Mouse (Mus musculus) embryonic facial prominence, embryonic 14.5 days (tissue): ENCODE measurements around the gene Pirb. TPM values are rescaled to one million over a fixed set of nuclear protein-coding genes. Genes with fewer than 3 reads are reported as not detected.
"Not testable (repeated sequence)": the region's sequence is repeated elsewhere in the genome, so short reads cannot be mapped to it uniquely, and the experiment has no call there.

Source experiments
- ATAC-seq: fragments of 200-750 bp; cut with Nextera tagmentation; 2 replicates; pipeline ENCODE4 v1.8.0; 2017; ENCODE audit warnings: low read depth, moderate number of reproducible peaks, moderate TSS enrichment
- DNase-seq: peaks from one replicate; pipeline ENCODE4 v3.0.0-alpha.2; 2015; ENCODE audit warnings: low spot score
- H3K27ac ChIP-seq: fragments of 300-500 bp; sonication (generic); replicated peaks from 2 replicates; pipeline ENCODE4 v1.5.1; 2014; ENCODE audit warnings: low read depth, mild to moderate bottlenecking, low read length, moderate library complexity
- H3K27me3 ChIP-seq: fragments of 300-500 bp; sonication (generic); replicated peaks from 2 replicates; pipeline ENCODE4 v1.6.1; 2014; ENCODE audit warnings: low read length; ENCODE audit not compliant: control insufficient read depth, insufficient read depth
- H3K36me3 ChIP-seq: fragments of 300-500 bp; sonication (generic); 2 replicates; pipeline ENCODE4 v1.6.1; 2014; ENCODE audit warnings: low read length, mixed read lengths; ENCODE audit not compliant: control insufficient read depth, insufficient read depth
- H3K4me1 ChIP-seq: fragments of 300-500 bp; sonication (generic); 2 replicates; pipeline ENCODE4 v1.6.1; 2014; ENCODE audit warnings: antibody characterized with exemption, low read length; ENCODE audit not compliant: control insufficient read depth, insufficient read depth
- H3K4me2 ChIP-seq: fragments of 300-500 bp; sonication (generic); 2 replicates; pipeline ENCODE4 v1.6.1; 2014; ENCODE audit warnings: low read depth, mild to moderate bottlenecking, low read length, moderate library complexity, mixed read lengths
- H3K4me3 ChIP-seq: fragments of 300-500 bp; sonication (generic); 2 replicates; pipeline ENCODE4 v1.5.1; 2014; ENCODE audit warnings: low read depth, mild to moderate bottlenecking, low read length
- H3K9ac ChIP-seq: fragments of 300-500 bp; sonication (generic); 2 replicates; pipeline ENCODE4 v1.6.1; 2014; ENCODE audit warnings: low read depth, mild to moderate bottlenecking, low read length, moderate library complexity, mixed read lengths
- H3K9me3 ChIP-seq: fragments of 300-500 bp; sonication (generic); 2 replicates; pipeline ENCODE4 v1.6.1; 2016; ENCODE audit warnings: low read length; ENCODE audit not compliant: control insufficient read depth
- WGBS: fragments of 180-500 bp; shearing (Covaris S2); extraction: QIAGEN DNeasy Blood & Tissue Kit; methylation state at CpG from one replicate; pipeline ENCODE4 v1.1.7; 2014; 5-methylcytosine and 5-hydroxymethylcytosine counted together
- polyA plus RNA-seq: library from polyadenylated mRNA; unstranded; fragments of >200 nt; fragmentation: Nextera tagmentation; extraction: Ambion mirVana; gene quantifications from 2 replicates; pipeline ENCODE4 v1.2.1, GENCODE M21; 2014

The Pirb gene
- polyA plus RNA-seq, 1 experiment from 2014 or later: 0.92 TPM

DNA sequence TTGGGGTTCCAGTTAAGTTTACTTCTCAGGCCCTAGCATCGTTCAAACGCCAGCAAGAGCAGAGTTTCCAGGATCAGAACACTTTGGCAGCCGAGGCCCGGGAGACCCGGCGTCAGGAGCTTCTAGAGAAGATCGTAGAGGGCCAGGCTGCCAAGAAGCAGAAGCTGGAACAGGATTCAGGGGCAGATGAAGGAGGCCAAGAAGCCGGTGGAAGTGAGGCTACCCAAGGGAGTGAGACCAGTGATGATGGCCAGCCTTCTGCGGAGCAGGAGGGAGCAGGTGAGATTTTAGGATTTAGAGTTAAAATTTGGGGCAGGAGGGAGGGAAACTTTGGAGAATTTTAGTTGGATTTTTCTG lies 25.3 kb downstream of the Pirb start:
- not testable (repeated sequence) for DNase-seq, ATAC-seq, H3K9me3 ChIP-seq, H3K4me1 ChIP-seq, H3K27me3 ChIP-seq
- peak overlapping the region; percentile 87 for H3K9ac ChIP-seq
- H3K4me3 ChIP-seq: peak overlapping the region; percentile 74
- H3K27ac ChIP-seq: peak overlapping the region; percentile 97
- H3K36me3 ChIP-seq: peaks cover 44% of the 10 kb centered on the region
- 2% methylated on average over 9 of the region's 9 CpGs for WGBS
- peak overlapping the region; percentile 88 for H3K4me2 ChIP-seq

DNA sequence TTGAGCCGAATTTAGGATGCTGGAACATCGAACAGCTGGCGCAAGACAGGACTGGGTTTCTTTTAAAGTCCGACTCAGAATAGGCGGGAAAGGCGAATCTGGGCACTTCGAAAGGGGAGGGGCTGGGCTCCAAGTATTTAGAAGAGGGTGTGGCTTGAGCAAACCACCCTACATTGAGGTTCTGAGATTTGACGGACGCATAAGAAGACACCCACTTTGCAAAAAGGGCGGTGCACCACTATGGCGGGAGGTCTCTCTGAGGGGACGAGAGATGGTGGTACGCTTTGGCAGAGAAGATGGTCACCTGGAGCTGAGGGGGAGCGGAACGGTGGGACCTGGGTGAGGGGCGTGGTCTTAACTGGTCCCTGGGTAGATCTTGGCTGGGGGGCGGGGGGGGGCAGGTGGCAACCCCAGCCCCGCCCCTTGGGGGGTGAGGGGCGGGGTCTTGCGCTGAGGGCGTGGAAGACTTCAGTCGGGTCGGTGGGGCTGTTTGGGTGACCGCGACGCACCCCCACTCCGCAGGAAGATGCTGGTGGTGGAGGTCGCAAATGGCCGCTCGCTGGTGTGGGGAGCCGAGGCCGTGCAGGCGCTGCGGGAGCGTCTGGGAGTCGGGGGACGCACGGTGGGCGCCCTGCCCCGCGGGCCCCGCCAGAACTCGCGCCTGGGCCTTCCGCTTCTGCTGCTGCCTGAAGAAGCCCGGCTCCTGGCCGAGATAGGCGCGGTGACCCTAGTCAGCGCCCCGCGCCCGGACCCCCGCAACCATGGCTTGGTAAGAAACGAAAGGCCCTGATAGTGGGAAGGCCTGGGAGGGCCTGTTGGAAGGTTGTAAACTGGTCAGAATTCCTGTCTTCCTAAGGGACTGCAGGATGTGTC lies 25.9 kb downstream of the Pirb start:
- Histone ChIP-seq H3K27me3 (no peaks in the 10 kb centered on the region), H3K4me2 (peak overlapping the region; percentile 88), H3K9ac (peak overlapping the region; percentile 87), H3K36me3 (peaks cover 37% of the 10 kb centered on the region), H3K27ac (peak overlapping the region; percentile 97), H3K9me3 (no peaks in the 10 kb centered on the region), H3K4me1 (peaks cover 8% of the 10 kb centered on the region), H3K4me3 (peak overlapping the region; percentile 74)
- DNase-seq: peak; percentile 97
- peak; percentile 58 for ATAC-seq
- under 1% methylated on average over 20 of the region's 55 CpGs for WGBS

DNA sequence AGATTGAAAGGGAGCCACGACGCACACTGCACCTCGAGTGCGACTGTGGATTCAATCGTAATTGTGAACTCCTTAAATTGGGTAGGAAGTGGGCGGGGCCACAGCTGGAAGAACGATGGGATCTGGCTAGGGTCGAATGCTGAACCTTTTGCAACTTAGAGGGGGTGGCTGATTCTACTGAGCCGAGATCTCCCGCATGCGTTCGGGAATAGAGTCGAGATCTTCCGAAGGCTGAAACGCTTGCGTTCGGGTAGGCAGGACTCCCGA lies 26.4 kb downstream of the Pirb start:
- Histone ChIP-seq H3K27me3 (no peaks in the 10 kb centered on the region), H3K9me3 (no peaks in the 10 kb centered on the region), H3K4me1 (peaks cover 8% of the 10 kb centered on the region), H3K4me2 (peak overlapping the region; percentile 88), H3K27ac (peak overlapping the region; percentile 97), H3K4me3 (peak overlapping the region; percentile 74), H3K36me3 (peaks cover 32% of the 10 kb centered on the region), H3K9ac (peak overlapping the region; percentile 87)
- no peak for DNase-seq
- no peak for ATAC-seq
- WGBS: 0% methylated on average over 18 of the region's 18 CpGs

DNA sequence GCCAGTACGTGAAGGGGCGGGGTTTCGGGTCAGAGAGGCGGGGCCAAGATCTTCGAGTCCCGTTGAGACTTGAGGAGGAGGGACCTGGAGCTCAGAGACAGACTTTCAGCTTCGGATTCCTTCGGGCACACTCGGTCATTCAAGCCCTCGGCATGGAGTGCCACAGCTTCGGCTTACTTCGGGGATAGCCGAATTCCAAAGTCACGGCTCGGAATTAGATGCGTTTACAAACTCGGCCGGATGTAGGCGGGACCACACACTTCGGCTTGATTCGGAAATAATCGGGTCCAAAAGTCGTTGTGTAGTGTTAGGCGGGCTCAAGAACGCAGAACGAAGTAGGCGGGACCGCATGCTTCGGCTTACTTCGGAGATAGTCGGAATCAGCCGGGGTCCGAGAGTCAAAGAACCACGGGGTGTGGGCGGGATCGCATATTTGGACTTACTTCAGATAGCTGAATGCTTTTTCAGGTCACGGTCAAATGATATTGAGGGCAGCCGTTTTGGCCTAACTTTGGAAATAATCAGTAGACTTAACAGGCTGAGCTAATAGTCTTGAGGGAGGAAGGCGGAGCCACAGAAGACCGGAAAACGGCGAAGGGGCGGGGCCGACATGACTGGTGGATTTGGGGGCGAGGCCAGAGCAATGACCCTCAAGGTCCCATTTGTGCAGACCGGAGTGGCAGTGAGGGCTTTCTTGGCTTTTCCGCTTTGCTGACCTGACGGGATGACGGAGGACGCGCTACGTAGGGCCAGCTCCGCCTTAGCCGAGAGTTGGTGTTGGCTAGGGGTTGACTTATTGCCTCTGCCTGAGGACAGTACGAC lies 27.0 kb downstream of the Pirb start, which contains the start of gene Mboat7:
Gene Mboat7, minus strand, starts transcription at position 537 of the 822 bp plus-strand sequence.
- no peaks in the 10 kb centered on the region for H3K9me3 ChIP-seq
- WGBS: under 1% methylated on average over 54 of the region's 55 CpGs
- peak within 1 kb of the TSS; percentile 87 for H3K9ac ChIP-seq
- peak within 1 kb of the TSS; percentile 74 for H3K4me3 ChIP-seq
- peak within 1 kb of the TSS; percentile 88 for H3K4me2 ChIP-seq
- peaks cover 30% of the 10 kb centered on the region for H3K36me3 ChIP-seq
- peaks cover 8% of the 10 kb centered on the region for H3K4me1 ChIP-seq
- DNase-seq (peak; percentile 99), ATAC-seq (peak; percentile 93)
- H3K27ac ChIP-seq: peak within 1 kb of the TSS; percentile 97
- H3K27me3 ChIP-seq: no peaks in the 10 kb centered on the region

DNA sequence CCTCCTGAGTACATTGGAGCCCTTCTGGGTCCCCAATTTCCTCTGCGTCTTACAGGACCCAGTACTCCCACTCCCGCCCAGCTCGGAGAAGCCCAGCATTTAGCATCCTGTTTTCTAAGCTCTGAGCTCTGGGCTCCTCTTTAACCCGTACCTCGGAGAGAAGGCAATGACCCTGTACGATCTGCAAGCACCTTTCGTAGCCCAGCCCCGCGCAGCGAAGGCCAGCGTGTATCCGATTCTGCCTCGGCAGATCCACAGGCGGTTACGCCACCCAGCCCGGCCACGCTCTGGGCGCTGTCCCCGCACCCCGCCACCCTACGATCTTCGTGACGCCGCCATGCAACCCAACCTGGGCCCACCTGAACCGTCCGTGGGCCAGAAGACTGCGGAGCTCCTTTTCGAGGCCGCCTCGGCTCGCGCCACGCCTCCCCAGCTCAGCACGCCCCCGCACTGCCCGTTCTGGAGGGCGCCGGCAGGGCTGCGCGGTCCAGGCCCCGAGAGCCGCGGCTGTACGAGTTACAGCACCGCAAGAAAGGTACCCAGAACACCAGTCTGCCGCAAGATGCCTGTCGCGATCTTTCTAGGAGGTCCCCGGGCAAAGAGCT lies 27.7 kb downstream of the Pirb start, which contains the start of gene Tsen34:
Gene Tsen34, plus strand, starts transcription at position 482 of the 605 bp plus-strand sequence.
- DNase-seq (no peak), ATAC-seq (no peak; the same call in 1 of the 2 replicates)
- peak within 1 kb of the TSS; percentile 97 for H3K27ac ChIP-seq
- no peaks in the 10 kb centered on the region for H3K9me3 ChIP-seq
- H3K36me3 ChIP-seq: peaks cover 30% of the 10 kb centered on the region
- H3K9ac ChIP-seq: peak within 1 kb of the TSS; percentile 87
- H3K4me1 ChIP-seq: peaks cover 8% of the 10 kb centered on the region
- H3K4me3 ChIP-seq: peak within 1 kb of the TSS; percentile 74
- under 1% methylated on average over 27 of the region's 49 CpGs for WGBS
- H3K4me2 ChIP-seq: peak within 1 kb of the TSS; percentile 88
- no peaks in the 10 kb centered on the region for H3K27me3 ChIP-seq

DNA sequence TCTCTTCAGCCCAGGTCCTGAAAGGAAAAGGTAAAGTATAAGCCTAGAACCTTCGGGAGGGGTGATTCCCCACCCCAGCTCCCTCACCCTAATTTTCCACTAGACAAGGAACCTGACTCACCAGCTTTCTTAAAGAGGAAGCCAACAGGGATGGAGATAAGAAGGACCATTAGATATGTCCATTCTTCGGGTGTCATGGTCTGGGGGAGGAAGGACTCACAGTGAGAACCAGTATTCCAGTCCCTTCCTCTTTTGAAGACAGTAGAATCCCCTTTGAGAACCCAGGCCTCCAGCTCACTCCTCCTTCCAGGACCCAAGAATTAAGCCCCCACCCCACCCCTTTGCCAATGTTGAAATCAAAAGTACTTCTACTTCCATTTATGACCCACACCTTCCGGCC lies 28.3 kb downstream of the Pirb start:
- ATAC-seq (no peak), DNase-seq (no peak)
- H3K4me3 ChIP-seq: peak overlapping the region; percentile 74
- peaks cover 8% of the 10 kb centered on the region for H3K4me1 ChIP-seq
- 30% methylated on average over 3 of the region's 3 CpGs for WGBS
- H3K4me2 ChIP-seq: peak overlapping the region; percentile 88
- H3K27me3 ChIP-seq: no peaks in the 10 kb centered on the region
- peaks cover 30% of the 10 kb centered on the region for H3K36me3 ChIP-seq
- H3K27ac ChIP-seq: no peak overlapping the region
- H3K9ac ChIP-seq: peak overlapping the region; percentile 87
- H3K9me3 ChIP-seq: no peaks in the 10 kb centered on the region

DNA sequence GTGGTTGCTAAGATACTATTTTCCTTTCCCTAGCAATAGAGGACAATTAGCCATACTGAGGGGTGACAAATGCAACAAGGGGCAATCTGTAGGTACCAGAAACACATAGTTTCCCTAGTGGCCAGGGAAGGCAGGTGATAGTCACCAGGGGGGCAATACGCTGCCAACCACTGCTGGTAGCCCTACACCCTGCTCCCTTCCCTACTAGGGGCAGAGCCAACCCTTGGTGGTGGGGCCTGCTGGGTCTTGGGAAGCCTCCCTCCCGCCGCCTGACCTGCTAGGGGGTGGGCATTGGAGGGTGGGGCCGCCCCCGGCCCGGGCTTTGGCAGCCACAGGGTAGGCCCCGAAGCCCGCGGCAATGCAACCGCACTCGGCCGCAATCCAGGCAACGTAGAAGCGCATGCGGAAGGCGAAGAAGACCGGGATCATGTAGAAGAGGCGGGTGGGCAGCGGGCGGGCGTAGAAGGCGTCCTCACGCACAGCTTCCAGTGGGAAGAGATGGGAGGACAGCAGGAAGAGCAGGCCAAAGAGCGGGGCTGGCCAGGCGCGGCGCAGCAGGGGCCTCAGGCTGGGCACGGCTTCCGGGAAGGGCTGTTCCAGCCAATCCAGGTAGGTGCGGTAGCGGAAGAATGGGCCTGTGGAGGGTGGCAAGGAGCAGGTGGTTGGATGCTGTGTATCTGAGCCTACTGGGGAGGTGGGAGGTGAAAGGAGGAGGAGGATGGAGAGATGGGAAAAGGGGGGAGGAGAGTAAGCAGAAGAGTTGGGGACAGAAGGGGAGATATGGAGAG lies 34.6 kb downstream of the Pirb start:
- Histone ChIP-seq H3K4me2 (no peak overlapping the region), H3K27me3 (no peaks in the 10 kb centered on the region), H3K4me1 (no peaks in the 10 kb centered on the region), H3K9ac (no peak overlapping the region), H3K36me3 (peaks cover 49% of the 10 kb centered on the region), H3K4me3 (no peak overlapping the region), H3K9me3 (no peaks in the 10 kb centered on the region), H3K27ac (no peak overlapping the region)
- DNase-seq (no peak), ATAC-seq (no peak)
- 85% methylated on average over 30 of the region's 31 CpGs for WGBS

DNA sequence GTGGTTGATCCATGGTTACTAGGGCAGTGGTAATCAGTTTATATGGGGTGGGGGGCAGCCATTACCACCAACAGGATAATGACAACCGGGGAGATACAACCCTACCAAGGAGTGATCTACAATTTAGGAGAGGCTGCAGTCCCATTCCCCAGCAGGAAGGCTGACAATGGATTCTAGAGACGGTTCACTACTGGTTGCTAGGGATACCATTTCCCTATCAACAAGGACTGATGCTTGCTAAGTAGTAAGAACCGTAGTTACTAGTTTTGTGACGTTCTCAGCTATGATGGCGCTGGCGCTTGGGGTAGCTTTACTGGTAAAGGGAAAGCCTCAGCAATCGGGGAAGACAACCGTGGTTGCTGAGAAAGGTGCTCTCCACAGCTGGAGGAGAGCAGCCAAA lies 35.5 kb downstream of the Pirb start:
- H3K36me3 ChIP-seq: peaks cover 54% of the 10 kb centered on the region
- H3K4me3 ChIP-seq: no peak overlapping the region
- ATAC-seq: no peak
- H3K4me1 ChIP-seq: no peaks in the 10 kb centered on the region
- 87% methylated on average over 8 of the region's 8 CpGs for WGBS
- no peaks in the 10 kb centered on the region for H3K27me3 ChIP-seq
- no peak overlapping the region for H3K9ac ChIP-seq
- no peaks in the 10 kb centered on the region for H3K9me3 ChIP-seq
- DNase-seq: no peak
- H3K27ac ChIP-seq: no peak overlapping the region
- no peak overlapping the region for H3K4me2 ChIP-seq
